18 mouse cellular contexts compared by ENCODE assay signal in the genomic region with DNA sequence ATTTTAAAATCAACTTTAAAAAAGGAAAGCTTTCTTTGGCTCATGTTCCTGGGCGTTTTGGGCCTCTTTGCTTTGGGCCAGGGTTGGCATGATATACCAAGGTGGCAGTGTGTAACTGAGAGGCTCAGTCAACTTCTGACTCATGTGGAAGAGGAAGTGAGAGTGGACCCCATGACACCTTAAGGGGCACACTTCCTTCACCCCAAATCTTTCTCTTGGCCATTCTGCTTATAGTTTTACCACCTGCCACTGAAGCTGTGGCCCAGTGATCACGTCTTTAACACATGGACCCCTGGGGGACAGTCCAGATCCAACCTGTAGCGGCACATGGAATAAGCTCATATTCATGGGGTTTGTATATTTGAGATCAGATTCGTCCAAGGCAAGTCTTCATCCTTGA.
"Had no signal": no experiment of that assay in that cellular context is flagged by ENCODE, and none has a peak within 500 bp of the region (broad histone marks: within the 10 kb centered on the region; RNA-seq: fewer than 3 reads in every experiment).

No protein-coding gene starts in this region.

- DNase-seq: kidney, adult 2 months; kidney, postnatal 25 days; layer of hippocampus, adult 9-11 months; liver, embryonic 13.5 days; lung, adult 2 months; lung, postnatal 14 days; lung, postnatal 4 days; midbrain, embryonic 14.5 days; retina, postnatal 1 day; thymus, adult 2 months; thymus, postnatal 25 days had no signal

- H3K4me2 ChIP-seq: liver, embryonic 13.5 days; neural tube, embryonic 12.5 days; neural tube, embryonic 15.5 days had no signal

- H3K9me3 ChIP-seq: liver, embryonic 13.5 days; neural tube, embryonic 12.5 days; neural tube, embryonic 15.5 days had no signal

- H3K4me3 ChIP-seq: layer of hippocampus, adult 2 months; liver, embryonic 13.5 days; megakaryocyte, embryonic 14.5 days; midbrain, embryonic 10.5 days; neural tube, embryonic 12.5 days; neural tube, embryonic 15.5 days had no signal

- H3K4me1 ChIP-seq: liver, embryonic 13.5 days; midbrain, embryonic 10.5 days; neural tube, embryonic 12.5 days; neural tube, embryonic 15.5 days had no signal

- ATAC-seq: intestine, postnatal 0 days had no signal

- H3K27me3 ChIP-seq: neural tube, embryonic 15.5 days had no signal

- H3K36me3 ChIP-seq: liver, embryonic 13.5 days; midbrain, embryonic 10.5 days; neural tube, embryonic 12.5 days; neural tube, embryonic 15.5 days had no signal

- H3K9ac ChIP-seq: liver, embryonic 13.5 days; neural tube, embryonic 12.5 days; neural tube, embryonic 15.5 days had no signal

- H3K27ac ChIP-seq: kidney, postnatal 0 days; layer of hippocampus, adult 2 months; liver, embryonic 13.5 days; midbrain, embryonic 10.5 days; neural tube, embryonic 12.5 days; neural tube, embryonic 15.5 days had no signal
